Mouse (Mus musculus): ENCODE measurements at regions not wholly inside any gene's neighbourhood (a gene's known extent, or its start where the extent isn't known, plus 50 kb on each side); places are given as distances from the start of the nearest gene placed in this dataset.

DNA sequence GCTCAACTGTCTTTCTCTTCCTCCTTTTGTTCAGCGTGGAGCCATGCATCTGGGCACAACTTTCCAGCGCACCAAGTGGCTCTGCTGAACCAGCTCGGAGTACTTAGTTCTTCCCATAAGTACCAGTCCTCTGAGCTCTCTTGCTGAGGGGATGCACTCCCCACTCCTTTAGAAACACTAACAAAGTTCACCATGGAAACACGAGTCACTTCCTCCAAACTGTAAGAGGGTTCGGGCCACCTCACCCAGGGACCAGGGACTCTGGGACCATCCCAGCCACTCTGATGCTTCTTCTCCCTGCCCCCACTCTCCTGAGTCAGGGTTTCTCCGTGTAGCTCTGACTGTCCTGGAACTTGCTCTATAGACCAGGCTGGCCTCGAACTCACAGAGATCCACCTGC is 107.0 kb upstream of the 1700021F07Rik start:
- DNase-seq (ENCODE audit: low spot score in 2 of 2): no peak

DNA sequence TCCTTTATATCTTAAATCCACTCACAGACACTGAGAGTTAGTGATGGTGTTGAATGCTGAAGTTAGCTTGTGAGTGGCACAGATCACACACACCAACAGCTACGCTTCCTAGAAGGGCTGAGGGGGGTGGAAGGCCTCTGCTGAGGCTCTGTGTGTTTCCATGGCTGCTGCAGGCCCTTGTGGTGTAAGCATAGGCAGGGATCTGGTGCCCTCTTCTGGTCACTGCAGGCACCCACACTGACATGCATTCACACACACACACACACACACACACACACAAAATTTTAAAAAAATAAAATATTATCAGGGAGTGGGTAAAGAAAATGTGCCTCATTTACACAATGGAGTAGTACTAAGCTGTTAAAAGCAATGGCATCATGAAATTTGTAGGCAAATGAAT is 105.5 kb upstream of the 1700021F07Rik start:
- DNase-seq (ENCODE audit: low spot score in 2 of 2): no peak

DNA sequence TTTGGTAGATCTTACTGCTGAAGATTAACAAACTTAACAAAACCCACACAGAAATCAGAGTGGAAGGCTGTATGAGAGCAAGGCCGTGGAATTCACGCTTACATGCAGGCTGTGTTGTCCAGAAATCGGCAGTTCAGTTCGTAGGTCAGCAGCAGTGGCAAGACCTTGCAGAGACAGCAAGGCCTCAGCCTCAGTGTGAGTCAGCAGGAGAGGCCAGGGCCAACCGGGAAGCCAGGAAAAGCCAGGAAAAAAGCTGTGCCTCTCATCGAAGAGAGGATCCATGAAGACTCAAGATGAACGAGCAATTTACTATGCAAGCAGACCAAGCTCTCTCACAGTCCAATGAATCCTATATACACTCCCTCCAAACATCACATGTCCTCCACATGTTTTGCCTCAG is 103.4 kb upstream of the 1700021F07Rik start:
- no peak for DNase-seq (ENCODE audit: low spot score in 2 of 2)

DNA sequence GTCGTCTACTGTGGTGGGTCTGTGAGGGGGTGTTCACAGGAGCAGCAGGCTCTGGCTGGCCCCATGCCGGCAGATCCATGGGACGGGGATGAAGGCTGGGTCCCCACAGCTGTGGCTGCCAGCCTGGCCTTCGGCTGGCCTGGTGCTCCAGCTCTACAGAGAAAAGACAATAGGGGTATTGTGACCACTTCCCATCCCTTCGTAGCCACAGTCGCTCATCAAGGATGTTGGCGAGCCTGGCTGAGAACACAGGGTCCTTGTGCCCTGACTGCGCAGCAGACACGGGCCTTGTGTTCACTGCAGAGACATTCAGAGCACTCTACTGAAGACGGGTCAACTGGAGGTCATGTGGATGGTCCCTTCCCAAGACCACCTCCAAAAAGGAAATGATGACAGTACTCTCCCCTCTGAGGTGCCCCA is 102.4 kb upstream of the 1700021F07Rik start:
- DNase-seq (ENCODE audit: low spot score in 2 of 2): no peak

DNA sequence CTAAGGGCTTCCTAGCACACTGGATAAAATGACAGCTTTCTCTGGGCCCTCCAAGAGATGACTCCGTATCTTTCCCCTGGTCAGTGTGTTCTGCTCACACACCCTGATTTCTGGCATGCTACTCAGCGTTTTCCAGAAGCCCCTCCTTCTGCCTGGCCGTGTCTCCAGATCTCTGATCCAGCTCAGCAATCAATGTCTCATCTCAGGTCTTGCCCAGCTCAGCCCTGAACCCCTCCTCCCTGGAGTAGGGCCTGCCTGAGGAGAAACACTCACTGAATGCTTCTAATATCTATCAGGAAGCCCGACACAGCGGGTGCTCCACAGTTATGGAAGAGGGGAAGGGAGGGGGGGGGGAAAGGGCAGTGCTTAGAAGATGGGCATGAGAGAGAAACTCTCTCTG is 101.9 kb upstream of the 1700021F07Rik start:
- DNase-seq (ENCODE audit: low spot score in 2 of 2): no peak

DNA sequence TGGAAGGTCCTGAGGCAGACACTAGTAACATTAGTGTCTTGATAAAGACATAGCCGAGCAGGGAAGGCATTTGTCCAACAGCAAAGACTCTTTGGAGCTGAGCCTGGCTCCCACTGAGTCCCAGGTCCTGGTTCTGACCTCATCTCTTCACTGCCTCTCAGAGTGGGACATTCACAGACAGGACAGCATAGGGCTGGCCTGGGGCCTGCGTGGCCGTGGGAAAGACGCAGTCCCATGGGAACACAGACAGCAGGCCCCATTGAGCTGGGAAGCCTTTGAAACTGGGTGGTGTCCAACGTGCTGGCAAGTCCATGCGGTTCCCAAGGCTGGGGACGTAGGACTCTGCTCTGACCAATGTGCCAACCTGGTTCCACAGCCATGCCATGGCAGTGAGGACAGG is 97.5 kb upstream of the 1700021F07Rik start:
- DNase-seq (ENCODE audit: low spot score in 2 of 2): no peak

DNA sequence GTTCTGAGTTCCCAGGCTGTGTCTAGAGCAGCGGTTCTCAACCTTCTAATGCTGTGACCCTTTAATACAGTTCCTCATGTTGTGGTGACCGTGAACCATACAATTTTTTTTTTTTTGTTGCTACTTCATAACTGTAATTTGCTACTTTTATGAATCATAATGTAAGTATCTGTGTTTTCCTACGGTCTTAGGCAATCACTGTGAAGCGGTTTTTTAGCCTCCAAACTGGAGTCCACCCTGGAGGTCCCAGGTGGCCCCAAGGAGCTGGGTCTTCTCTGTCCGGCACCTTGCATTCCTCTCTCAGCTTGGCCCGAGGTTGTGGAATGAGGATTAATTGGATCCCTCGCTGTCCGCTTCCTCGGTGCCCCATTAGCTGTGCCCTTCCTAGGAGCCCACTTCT is 96.6 kb upstream of the 1700021F07Rik start:
- no peak for DNase-seq (ENCODE audit: low spot score in 2 of 2)

DNA sequence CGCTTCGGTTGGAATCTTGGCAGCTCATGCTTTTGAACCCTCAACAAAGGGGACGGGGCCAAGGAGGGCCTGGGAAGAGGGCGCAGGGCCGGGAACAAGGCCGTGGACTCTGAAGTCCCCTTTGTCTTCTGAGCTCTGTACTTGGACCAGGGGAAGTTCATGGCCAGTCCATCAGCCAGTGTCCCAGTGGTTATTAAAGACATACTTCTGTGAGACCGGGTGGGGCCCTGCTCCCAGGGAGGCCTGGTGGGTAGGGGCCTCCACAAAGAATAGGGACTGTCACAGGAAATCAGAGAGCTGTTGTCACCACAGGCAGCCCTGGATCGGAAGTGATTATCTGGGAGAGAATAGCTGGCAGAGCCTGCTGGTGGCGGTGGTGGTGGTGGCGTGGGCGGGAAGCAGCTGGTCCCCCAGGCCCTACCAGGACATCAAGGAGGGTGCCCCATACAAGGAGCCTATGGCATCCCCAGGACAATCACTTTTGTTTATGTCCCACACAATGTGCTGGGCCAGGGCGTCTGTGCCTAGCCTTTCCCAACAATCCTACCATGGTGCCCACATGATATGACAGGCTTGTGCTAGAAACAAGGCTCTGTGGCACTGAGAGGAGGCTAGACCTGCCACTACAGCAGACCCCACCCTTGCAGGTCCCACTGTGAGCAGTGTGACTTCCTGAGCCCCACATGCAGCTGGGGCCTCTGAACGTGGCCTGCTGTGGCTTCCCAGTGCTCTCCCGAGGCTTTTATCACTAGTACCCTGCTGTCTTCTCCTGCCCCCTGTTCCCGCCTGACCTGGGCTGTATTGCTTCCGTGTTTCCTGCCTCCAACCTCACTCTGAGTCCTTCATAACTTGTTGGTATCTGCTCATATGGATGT is 96.0 kb upstream of the 1700021F07Rik start:
- no peak for DNase-seq (ENCODE audit: low spot score in 2 of 2)

DNA sequence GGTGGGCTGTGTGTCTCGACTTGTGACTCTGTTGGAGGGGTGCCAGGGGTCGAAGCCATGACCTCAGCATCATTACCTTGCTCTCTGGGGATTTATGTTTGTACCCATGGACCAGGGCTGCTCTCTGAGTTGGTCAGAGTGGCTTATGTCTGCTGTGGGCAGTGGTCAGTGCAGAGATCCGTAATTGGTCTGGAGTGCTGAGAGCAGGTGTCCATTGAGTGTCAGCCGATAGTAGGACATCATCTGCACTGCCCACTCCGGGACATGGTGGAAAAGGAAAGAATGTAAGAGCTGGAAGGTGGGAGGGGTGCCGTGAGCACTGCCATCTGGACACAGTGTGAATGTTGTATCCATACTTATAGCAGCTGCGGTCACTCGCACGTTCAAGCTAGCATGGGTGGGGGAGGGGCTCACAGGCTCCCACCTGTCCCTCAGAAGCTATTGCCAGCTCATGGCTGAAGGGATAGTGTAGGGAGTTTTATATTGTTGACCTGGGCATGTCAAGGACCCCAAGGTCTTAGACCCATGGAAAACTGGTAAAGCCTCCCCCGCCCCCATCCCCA is 94.4 kb upstream of the 1700021F07Rik start:
- DNase-seq (ENCODE audit: low spot score in 2 of 2): no peak

DNA sequence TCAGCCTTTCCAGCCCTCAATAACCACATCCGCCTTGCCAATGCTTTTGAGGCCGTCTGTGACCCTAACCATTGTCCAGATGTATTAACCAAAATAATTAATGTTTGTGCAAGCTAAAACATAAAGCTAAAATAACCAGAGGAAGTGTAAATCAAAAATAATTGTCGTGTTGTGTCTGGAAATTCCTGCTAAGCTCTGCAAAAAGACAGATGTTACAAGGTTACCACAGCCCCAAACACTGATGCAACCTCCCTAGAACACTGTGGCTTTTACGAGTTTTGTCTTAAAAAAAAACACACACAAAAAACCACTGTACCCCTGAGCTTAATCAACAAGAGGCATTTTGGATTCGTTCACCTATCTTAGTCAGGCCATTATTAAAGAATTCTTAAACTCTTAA is 90.5 kb upstream of the 1700021F07Rik start:
- no peak for DNase-seq (ENCODE audit: low spot score in 2 of 2)

DNA sequence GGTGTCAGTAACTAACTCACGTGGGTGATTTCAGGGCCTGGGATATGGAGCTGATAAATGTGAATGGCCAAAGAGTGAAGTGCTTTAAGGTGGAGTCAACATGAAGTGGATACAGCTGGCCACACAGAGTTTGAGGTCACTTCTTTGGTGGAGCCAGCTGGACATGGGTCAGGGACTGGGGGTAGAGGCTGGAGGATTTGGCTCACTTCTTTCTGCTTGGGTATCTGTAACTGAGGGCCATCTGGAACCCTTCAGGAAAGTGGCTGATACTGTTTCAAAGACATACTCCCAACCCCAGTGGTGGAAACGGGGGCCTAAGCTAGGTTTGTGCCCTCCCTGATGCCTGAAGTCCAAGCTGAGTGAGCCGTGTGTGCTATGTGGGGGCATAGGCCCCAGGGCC is 90.1 kb upstream of the 1700021F07Rik start:
- no peak for DNase-seq (ENCODE audit: low spot score in 2 of 2)

DNA sequence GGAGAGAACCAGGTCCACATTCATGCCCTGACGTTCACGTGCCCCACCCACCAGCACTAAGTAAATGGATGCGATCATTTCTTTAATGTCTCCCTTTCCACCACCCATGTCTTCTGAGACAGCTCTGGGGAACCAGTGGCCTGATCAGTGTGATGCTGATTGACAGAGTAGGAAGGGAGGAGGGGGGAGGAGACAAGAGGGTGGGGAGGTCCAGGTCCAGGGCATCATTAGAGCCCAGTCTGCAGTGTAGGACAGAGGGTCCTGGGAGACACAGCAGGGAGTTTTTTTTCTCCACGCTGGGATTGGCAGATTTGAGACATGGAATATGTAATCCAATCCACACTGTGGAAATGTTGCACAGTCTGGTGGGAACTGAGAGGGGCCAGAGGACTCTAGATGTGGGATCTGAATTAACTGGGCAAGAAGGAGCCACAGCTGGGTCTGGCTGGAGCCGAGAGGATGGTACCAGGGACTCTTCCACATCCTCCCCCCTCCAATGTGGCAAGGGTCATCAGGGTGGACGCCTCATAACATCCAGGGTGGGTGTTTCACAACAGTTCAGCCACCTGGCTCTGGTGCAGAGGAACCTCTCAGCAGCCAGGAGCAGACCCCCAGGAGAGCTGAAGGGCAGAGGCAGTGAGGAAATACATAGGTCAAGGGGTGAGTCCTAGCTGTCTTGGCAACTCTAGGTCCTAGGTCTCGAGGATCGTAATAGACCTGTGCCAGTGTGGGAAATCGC is 89.3 kb upstream of the 1700021F07Rik start:
- no peak for DNase-seq (ENCODE audit: low spot score in 2 of 2)

DNA sequence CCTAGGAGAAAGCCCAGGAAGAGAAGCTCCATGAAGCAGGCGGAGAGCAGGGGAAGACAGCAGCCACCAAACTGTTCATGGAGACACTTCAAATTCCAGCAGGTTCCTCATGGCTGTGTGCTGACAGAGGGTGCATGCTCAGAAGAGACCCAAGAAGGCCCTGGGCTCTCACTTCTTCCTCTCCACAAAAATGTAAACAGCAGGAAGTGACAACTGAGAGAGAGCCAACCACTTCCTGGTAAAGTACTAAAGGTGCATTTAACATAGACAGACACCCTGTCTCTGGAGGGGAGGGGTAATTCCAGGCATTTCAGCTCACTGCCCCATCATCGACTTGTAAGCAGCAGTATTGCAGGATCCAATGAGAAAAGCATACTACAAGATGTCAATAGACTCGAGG is 85.8 kb upstream of the 1700021F07Rik start:
- DNase-seq (ENCODE audit: low spot score in 2 of 2): no peak

DNA sequence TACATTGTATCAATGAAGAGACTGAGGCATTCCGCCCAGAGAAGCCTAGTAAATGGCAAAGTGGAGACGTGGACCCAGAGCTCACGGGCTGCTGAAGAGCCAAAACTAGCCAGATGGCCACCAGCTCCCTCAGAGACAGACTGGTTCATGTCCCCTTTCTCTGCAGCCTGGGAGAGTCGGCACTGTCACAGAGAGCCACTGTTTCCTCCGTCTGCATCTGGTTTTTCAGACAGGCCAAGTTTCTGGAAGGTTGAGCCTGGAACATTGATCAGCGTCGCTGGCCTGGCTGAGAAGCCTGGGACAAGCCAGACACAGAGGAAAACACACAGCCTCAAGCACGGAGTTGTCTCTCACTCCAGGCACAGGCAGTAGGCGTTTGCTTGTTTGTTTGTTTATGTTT is 83.4 kb upstream of the 1700021F07Rik start:
- no peak for DNase-seq (ENCODE audit: low spot score in 2 of 2)

DNA sequence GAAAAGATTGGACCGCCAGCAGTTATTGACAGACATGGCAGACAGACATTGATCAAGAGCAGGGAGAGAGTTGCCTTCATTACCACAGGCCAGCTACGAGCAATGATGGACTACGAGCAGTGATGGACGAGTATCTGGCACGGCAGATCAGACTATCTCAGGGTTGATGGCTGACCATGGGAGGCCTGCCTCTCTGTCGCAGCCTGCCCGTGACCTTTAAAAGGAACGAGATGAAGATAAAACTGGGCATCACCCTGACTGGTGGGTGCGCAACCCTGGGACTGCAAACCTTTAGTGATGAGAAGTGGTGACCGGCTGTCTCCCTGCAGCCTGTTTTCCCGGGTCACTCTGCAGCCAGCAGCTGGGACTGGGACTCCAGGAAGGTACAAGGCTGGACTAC is 80.3 kb upstream of the 1700021F07Rik start:
- DNase-seq (ENCODE audit: low spot score in 2 of 2): no peak

DNA sequence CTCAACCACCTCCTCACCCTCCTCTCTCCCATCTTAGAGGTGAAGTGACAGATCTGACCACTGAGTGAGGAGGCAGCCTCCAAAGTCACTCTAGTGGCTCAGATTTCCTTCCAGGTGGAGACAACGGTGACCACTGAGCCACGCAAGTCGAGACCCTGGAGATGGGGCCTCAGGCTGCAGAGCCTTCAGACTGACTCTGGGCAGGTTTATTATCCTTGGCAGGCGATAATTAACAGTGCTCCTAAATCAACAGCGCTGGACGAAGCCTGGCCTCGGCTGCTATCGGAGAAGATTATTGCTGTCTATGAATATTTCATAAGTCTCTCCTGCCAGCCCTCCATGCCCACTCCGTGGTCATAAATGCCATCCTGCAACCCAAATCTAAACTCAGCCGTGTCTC is 79.1 kb upstream of the 1700021F07Rik start:
- DNase-seq (ENCODE audit: low spot score in 2 of 2): no peak

DNA sequence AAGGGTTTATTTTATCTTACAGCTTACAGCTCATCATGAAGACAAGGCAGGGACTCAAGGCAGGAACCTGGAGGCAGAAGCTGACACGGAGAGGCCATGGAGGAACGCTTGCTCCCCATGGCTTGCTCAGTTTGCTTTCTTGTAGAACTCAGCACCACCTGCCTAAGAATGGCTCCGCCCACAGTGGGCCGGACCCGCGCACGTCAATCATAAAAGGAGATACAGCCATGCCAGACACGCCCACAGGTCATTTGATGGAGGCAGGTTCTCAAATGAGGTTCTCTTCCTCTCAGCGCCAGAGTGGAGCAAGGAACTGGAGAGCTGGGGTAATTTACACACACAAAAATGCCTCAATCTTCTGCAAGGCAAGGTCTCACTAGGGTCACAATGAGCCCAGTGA is 78.0 kb upstream of the 1700021F07Rik start:
- no peak for DNase-seq (ENCODE audit: low spot score in 2 of 2)

DNA sequence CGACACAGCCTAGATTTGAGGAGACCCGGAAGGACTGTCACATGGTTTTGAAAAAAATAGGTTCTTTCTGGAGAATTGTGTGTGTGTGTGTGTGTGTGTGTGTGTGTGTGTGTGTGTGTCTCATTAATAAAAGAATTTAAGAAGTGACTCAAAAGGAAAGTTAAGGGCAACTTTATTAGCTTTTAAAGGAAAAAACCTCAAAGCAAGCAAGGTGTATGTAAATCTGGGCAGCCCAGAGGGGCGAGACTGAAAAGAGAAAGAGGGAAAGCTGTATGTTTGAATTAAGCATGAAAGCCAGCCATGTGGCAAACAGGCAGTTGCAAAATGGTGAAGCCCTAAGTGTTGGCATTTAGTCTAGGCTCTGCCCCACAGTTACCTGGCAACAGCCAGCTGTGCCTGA is 77.3 kb upstream of the 1700021F07Rik start:
- no peak for DNase-seq (ENCODE audit: low spot score in 2 of 2)

DNA sequence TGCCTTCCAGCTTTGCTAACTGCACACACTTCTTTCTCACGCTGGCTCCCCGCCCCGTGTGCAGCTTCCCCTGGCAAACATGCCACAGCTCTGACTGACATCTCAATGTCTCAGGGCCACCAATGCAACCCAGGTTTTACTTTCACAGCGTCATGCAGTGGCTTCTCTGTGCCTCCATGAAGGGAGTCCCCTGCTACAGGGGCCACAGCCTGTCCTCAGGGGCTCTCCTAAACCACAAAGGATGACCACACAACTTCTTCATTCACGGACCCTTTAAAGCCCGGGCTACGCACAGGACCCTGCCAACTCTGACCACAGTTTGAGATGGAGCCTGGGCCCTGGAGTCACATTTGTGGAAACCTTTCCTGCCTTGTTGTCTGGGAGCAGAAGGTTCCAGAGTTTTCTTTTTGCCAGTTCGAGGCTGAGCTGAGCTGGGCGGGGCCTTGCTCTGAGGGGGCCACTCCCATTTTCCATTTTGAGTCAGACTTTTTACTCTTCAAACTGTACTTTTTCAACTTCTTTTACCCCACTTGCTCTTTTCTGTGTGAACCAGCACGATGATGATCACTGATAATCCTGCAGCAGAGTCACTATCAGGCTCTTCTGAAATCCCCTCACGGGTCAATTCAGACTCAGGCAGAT is 73.7 kb upstream of the 1700021F07Rik start:
- DNase-seq (ENCODE audit: low spot score in 2 of 2): no peak

DNA sequence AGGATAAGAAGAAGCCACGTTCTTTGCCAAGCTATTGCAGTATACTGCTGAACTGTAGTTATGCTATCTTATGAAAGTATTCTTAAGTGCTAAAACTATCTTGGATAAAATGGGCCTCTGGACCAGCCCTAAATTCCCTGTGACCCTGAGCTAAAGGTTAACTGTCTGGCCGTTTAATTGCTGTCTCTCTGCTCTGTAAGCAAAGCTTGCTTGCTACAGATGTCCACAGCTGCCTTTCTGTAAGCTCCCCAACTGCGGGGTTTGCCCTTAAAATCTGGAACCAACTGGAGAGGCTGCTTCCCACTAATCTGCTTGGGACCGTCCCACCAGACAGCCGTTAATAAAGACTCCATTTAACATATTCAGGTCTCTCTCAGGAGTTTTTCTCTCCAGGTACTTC is 73.2 kb upstream of the 1700021F07Rik start:
- no peak for DNase-seq (ENCODE audit: low spot score in 2 of 2)

DNA sequence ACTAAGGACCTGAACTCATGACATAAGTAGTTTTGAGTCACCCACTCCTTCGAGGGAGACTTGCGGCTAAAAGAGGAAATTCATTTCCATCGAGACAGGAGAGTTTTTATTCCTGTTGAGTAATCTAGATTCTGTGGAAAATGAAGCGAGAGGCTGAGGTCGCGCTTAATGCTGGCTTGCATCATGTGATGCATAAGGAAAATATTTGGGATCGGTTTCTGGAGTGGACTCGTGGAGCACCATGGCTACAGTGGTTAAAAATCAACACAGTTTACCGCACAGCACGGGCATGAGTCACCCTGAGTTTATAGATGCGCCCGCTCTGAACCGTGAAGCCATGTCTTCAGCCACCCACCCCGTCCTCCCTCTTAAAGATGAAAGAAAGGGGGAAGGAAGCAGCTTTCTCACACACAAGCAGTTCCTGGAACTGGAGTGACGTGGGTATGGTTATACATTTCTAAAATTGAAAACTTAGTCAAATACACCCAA is 70.3 kb upstream of the 1700021F07Rik start:
- DNase-seq (ENCODE audit: low spot score in 2 of 2): peak in 1 of 2 experiments; percentile 31

DNA sequence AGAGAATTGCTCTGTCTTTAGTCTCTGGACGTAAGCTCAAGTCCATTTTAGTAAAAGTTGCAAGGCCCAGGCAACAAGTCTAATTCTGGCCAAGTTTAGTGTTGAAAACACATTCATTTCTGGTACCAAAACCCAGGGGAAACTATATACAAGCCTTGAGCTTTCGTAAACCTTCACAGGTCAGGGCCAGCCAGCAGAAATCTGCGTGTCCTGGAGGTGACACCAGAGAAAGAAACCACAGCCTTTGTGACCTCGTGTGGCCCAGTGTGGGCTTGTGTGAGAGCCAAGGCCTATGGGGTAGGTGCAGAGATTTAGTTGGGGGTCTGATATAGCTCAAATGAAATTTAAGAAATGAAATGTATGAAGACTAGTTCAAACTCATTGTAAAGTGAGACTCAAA is 69.6 kb upstream of the 1700021F07Rik start:
- no peak for DNase-seq (ENCODE audit: low spot score in 2 of 2)
